Mouse (Mus musculus): ENCODE measurements around the gene Cog5. TPM values are rescaled to one million over a fixed set of nuclear protein-coding genes. Genes with fewer than 3 reads are reported as not detected.

Cog5 gene
- total RNA-seq, 1 experiment from 2014 or later = 51.5 TPM

- no peak for DNase-seq
Measured at GRCm38 (mm10) chr12:31984664-31985063, 330.0 kb downstream of the Cog5 start.

DNA sequence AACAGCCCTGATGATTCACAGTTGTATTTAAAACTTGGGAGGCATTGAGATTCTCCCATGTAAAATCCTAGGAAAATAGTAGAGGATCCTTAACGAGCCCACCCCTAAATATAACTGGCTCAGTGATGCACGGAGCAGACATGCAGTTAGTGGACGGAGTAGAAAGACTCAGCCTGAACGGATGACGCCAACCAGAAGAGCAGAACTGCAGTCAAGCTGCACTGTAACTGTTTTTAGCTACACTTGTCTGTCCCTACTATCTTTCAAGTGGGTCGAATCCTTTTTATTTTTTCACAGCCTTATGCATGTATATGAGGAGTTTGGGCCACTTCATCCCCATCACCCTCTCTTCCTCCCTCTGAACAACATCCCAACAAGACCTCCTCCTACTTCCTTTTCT is 331.1 kb downstream of the Cog5 start:
- no peak for DNase-seq

GRCm38 (mm10) chr12:31986463-31986862 is 331.8 kb downstream of the Cog5 start:
- no peak for DNase-seq

Other genes starting within 250 kb of the Cog5 start
- 16.6 and 18.4 TPM in 2 replicates for gene Cbll1, start 155.3 kb upstream of the Cog5 start, total RNA-seq (2021)
- 4.8 and 8.1 TPM in 2 replicates for gene Slc26a4, start 94.9 kb upstream of the Cog5 start, total RNA-seq (2021)
- gene Bcap29, start 20.2 kb upstream of the Cog5 start, total RNA-seq (2021) = 22.1 and 26.5 TPM in 2 replicates
- gene Dus4l, start within 50 bp of the Cog5 start, total RNA-seq (2021) = 8.6 and 11.8 TPM in 2 replicates
- gene Gpr22, start 59.1 kb downstream of the Cog5 start, total RNA-seq (2021) = 6.5 and 6.8 TPM in 2 replicates